Mouse (Mus musculus): ENCODE measurements around the gene Bhlhe23.

The Bhlhe23 gene

GRCm38 (mm10) chr2:180725856-180726629, 50.7 kb downstream of the Bhlhe23 start:
- in situ Hi-C loops (cut with MboI, MseI), result no loop called here

GRCm38 (mm10) chr2:180725414-180725778, 51.3 kb downstream of the Bhlhe23 start:
- in situ Hi-C loops (cut with MboI, MseI), result no loop called here

- in situ Hi-C loops (cut with MboI, MseI), result no loop called here
These were observed 51.9 kb downstream of the Bhlhe23 start, which contains the start of gene Slc17a9 for GRCm38 (mm10) chr2:180724585-180725413. TSS of gene Slc17a9 (plus strand) at chr2:180725263.

Measured in T-helper 1 cell (primary cell).